Mouse (Mus musculus) lung, postnatal 25 days (tissue): ENCODE measurements around the gene Pdia3.
"Not testable (repeated sequence)": the region's sequence is repeated elsewhere in the genome, so short reads cannot be mapped to it uniquely, and the experiment has no call there.

Source experiments
- DNase-seq: peaks from one replicate; pipeline ENCODE4 v3.0.0; 2022; ENCODE audit warnings: low spot score

The Pdia3 gene

DNA sequence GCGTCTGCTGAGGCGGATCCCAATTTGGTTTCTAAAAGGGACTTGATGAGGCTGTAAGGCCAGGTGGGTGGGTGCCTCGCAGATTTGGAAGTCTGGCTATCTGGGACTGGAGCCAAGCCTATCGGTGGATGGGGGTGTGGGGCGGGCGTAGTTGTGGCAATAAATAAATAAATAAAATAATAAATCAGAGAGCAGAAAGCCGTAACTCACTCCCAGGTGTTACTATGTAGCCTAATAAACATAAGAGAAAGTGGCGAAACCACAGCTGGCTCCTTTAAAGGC lies 29.4 kb downstream of the Pdia3 start:
- DNase-seq = no peak

DNA sequence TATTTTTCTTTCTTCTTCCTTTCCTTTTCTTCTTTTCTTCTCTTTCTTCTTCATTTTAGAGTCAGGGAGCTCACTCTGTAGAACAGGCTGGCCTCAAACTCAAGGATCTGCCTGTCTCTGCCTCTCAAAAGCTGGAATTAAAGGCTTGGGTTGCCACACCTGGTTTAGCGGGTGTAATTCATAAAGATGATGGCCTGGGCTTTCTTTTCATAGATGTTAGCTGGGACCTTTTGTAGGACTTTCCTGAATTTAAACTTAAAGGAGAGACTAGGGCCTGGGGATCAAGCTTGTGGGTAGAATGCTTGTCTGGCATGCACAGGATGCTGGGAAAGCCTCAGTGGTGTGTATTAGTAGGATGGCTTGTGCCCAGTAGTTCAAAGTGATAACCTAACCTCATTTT lies 30.6 kb downstream of the Pdia3 start, which contains the start of gene Ell3:
Ell3 (minus strand) TSS at position 101 of the 400 bp plus-strand sequence.
- DNase-seq = no peak

DNA sequence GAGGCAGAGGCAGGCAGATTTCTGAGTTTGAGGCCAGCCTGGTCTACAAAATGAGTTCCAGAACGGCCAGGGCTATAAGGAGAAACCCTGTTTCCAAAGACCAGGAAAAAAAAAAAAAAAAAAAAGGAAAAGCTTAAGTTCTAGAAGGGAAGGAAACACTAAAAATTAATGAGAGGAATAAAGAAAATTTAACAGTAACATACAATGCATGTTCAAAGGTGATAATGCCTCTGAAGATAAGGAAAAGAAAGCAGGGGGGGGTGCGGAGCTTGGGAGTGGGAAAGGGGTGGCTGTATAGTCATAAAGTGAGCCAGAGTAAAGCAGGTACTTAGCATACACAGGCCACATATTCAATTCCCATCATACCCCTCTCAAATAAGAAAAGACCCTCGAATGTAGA lies 31.5 kb downstream of the Pdia3 start:
- no peak for DNase-seq

DNA sequence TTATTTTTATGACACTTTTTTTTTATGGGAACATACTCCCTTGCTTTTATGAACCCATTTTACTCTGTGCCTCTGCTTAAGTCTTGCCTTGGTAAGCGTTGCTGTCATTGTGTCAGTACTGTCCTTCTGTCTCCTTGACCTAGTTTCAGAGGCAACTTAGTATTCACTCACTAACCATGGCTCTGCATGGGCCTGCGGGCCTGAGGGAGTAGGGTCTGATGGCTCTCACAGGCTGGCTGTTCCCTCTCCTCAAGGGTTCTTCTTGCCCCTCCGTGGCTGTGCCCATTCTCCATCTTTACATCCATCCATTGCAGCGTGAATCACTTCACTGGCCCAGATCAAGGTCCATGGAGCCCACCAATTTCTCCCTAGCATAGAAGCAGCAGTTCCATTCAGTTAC lies 32.9 kb downstream of the Pdia3 start:
- DNase-seq = no peak

DNA sequence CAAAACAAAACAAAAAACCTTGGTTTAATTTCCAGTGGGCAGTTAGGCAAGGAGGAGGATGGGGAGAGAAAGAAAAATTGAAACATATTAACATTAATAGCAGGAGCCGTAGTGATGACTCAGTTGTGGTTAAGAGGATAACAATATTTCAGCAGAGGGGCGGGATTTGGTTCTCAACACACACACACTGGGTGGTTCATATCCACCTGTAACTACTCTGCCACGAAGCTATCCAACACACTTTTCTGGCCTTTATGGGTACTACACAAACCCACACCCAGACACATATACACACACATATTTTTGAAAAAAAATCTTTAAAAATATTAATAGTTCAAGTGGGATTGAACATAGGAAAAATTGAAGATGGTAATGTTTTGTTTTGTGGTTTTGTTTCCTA lies 33.4 kb downstream of the Pdia3 start:
- DNase-seq = no peak

DNA sequence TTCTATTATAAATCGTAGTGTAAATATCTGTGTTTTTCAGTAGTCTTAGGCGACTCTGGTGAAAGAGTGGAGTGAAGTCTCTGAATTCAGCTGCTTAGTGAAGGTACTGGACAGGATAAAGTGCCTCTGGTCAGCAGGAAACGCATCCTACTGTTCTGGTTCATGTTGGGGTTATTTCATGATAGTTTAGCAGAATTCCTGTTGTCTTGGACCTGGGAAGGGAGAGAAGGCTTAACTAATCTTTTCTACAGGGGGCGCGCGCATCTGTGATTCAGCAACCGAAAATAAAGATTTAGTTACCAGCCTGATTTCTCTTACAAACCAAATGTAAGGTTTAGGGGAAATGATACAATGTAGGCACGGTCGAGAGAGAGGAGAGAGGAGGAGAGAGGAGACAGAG lies 34.6 kb downstream of the Pdia3 start:
- peak; percentile 62 for DNase-seq

DNA sequence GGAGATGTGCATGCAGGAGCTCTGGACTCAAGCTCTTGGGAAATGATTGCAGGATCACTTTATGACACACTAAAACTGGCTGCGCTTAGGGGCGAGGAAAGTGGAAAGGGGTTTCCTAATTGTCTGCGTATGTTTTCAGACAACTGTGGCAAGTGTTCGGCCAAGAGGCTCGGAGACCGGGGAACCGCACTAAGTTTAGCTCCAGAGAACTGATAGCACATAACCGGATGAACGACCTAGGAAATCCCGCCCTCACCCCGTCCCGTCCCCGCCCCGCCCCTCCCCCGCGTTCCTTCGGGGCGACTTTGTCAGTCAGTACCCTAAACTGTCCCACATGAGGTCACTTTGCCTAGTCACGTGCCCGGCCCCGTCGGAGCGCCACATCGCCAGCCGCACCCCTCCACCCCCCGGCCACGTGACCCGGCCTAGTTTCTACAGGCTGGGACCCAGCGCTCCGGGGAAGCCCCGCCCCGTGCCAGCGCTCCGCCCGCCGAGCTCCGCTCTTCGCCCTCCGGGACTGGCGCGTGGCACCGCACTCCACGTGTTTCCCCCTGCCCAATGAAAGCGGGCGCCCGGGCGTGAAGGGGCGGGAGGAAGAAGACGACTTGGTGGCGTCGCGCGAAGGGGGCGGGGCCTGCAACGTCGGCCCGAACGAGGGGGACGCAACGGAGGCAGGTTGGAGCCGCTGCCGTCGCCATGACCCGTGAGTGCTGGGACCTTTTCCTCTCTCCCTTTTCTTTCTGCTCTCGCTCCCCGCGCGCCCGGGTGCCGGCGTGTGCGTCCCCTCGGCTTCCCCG lies 35.4 kb downstream of the Pdia3 start, which contains the start of gene Serf2:
Serf2 (plus strand) TSS at position 457 of the 797 bp plus-strand sequence.
- peak; percentile 100 for DNase-seq

DNA sequence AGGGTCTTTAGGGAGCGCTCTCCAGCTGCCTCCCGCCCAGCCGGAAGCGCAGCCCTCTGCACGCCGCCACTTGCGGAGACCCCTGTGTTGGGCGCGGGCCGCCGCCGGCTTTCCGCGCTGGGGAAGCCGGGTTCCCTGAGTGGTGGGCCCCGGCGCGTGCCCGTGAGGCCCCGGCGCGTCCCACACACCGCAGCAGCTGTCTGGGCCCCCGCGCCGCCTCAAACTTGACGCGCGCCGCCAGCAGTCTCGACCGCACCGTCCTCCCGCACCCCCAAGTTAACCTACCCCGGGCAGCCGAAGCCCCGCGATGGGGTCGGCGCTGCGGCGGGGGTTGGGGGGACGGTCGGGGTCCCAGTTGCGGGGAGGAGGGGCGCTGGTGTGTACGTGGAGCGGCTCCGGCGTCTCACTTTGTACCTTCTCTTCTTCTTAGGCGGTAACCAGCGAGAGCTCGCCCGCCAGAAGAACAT lies 36.0 kb downstream of the Pdia3 start:
- no peak for DNase-seq

DNA sequence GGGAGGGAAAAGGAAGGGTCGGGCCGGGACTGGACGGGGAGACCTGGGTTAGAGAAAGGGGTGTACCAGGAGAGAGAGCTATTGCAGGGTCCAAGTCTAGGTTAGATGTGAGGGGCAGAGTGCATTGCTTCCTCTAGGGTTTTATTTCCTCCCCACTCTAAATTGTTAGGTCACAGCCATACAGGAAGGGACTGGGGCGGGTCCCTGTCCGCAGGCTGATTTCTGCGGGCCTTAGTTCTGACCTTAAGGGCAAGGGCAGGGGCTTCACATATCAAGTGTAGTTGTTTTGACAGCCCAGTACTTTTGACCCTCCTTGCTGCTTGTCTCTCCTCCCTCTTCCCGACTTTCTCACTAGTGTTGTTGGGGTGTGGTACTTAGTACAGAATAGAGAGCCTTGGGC lies 36.5 kb downstream of the Pdia3 start:
- DNase-seq = peak; percentile 21

DNA sequence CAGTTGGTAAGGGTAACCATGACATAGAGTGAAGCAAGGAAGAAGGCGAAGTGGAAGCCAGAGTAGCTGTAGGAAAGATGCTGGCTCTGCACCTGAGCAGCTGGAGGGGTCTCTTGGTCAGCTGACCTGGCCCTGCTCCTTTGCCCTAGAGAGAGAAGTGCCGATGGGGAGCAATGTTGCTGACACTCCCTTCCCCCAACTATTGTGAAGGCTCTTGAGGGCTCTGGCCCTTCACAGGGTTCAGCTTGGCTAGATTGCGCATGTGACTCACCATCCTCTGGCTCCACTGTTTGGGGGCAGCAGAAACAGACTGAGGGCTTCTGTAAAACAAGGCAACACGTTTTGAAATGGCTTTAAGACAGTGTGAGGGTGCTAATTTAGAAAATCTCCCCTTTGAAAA lies 38.8 kb downstream of the Pdia3 start:
- no peak for DNase-seq

DNA sequence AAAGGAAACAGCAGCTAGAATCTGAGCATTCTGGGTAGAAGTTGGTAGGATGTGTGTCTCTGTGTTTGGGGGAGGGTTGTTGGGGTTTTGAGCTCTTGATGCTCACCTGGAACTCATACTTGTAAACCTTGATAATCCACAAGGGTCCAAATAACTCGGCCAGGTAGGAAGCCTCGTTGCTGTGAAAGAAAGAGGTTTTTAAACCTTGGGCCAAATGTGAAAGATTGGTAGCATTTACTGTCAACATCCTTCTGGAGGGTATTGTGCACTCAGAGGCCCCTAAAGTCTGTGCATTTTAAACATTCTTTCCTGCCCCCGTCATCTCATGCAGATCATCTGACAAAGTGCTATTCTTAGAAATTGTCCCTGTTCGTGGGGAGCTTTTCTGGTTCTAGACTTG lies 39.4 kb downstream of the Pdia3 start, which contains the start of gene Hypk:
Hypk (plus strand) TSS at position 301 of the 400 bp plus-strand sequence.
- no peak for DNase-seq

DNA sequence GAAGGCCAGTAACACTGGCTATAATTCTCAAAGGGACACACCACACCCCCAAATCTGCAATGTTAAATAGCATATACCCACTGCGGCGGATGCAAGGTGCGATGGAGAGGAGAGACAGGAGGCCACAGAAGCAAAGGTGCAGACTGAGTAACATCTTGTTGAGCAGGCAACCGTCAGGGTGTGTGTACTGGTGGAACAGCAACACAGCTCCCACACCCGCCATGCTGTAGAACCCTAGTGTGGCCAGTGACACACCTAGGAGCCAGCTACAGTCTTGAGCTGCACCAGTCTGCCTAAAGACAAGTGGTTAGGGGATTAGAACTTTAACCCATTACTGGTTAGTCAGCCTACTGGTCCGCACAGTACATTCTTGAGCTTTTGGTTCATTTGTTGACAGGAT lies 40.3 kb downstream of the Pdia3 start:
- no peak for DNase-seq

DNA sequence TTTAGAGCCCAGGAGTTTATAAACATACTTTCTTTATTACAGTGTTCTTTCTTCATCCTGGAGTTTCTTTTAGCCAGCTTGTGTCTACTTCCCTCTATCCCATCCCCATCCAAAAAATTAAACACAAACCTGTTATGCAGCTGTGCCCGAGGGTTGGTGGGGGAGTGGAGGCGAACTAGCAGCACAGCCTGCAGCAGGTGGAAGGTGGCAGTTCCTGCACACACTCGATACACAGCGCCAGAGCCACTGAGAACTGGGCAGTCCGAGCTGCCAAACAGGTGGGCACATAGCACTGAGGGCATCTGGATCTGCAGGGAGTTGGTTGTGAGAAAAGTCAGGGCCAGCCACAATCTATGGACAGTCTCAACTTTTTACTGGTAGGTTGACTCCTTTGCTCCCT lies 42.0 kb downstream of the Pdia3 start:
- DNase-seq = no peak

DNA sequence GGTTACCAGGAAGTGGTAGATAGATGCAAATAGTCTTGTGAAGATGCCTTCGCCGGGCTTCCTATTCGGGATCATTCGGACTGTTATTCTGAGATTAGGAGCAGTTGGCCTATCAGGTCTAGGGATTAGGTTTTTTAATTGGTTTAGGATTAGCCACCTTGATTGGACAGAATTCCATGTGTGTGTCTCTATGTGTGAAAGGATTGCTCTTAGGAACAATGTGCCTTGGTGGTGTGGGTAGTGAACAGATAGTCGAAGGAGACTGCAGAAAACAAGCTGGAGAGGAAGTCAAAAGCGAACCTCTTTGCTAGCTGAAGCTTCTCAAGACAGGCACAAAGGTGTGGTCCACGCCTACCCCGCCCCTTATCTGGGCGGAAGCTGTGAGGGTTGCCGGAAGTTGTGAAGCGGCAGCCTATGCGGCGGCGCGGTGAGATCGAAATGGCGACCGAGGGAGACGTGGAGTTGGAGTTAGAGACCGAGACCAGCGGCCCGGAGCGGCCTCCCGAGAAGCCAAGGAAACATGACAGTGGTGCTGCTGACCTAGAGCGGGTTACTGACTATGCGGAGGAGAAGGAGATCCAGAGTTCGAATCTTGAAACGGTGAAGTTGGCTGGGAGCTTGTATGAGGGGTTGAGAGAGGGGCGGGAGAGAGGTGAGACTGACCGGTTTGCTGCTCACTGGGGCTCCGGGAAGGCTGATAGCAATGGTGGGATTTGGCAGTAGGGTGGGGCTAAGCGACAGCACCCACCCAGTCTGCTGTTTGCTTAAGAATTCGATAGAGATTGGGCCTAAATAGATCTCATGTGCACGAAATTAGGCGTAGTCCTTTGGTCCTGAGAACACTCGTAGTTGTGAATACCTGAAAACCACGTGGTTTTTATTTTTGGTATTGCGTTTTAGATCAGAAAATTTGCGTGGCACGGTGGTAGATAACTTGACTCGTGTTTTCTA lies 43.4 kb downstream of the Pdia3 start, which contains the start of gene Serinc4:
Serinc4 (minus strand) TSS at position 90 of the 951 bp plus-strand sequence.
- peak; percentile 90 for DNase-seq

DNA sequence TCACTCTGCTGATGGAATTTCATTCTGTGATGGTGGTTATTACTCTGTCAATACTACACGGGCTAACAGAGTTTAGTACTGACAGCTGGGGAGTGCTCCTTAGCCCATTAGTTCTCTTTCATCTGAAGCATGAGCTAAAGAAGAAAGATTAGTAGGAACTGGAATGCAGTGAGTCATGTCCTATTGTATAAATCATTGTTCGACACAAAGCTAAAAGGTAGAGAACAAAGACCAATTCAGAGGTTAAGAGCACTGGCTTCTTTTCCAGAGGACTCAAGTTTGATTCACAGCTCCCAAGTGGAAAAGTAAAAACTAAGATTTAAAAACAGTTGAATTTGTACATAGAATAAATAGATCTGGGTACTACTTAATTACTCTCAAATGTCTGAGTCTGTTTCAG lies 46.5 kb downstream of the Pdia3 start:
- no peak for DNase-seq

DNA sequence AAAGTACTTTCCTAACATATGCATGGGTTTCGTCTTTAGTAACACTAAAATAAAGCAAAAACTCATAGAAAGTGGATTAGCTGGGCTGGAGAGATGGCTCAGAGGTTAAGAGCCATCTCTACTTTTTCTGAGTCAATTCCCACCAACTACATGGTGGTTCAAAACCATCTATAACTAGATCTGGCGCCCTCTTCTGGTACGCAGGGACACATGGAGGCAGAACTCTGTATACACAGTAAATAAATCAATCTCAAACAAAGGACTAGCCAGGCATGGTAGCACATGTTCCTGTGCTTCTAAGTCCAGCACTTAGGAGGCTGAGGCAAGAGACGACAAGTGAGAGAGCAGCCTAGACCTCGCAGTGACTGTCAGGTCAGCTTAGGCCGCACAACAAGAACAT lies 55.4 kb downstream of the Pdia3 start:
- DNase-seq = not testable (repeated sequence)

DNA sequence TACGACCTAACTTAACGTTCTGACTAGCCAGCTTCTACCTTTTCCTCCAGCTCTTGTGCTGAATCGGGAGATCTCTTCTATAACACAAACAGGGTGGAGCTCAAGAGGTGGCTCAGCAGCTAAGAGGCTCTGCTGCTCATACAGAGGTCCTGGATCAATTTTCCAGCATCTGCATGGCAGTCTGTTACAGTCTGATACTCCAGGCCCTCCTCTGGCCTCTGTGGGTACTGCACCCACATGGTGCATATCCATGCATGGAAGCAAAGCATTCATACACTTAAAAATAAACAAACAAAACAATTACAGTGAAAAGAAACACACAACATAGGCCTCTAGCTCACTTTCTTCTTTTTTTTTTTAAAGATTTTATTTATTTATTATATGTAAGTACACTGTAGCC lies 59.2 kb downstream of the Pdia3 start:
- not testable (repeated sequence) for DNase-seq

DNA sequence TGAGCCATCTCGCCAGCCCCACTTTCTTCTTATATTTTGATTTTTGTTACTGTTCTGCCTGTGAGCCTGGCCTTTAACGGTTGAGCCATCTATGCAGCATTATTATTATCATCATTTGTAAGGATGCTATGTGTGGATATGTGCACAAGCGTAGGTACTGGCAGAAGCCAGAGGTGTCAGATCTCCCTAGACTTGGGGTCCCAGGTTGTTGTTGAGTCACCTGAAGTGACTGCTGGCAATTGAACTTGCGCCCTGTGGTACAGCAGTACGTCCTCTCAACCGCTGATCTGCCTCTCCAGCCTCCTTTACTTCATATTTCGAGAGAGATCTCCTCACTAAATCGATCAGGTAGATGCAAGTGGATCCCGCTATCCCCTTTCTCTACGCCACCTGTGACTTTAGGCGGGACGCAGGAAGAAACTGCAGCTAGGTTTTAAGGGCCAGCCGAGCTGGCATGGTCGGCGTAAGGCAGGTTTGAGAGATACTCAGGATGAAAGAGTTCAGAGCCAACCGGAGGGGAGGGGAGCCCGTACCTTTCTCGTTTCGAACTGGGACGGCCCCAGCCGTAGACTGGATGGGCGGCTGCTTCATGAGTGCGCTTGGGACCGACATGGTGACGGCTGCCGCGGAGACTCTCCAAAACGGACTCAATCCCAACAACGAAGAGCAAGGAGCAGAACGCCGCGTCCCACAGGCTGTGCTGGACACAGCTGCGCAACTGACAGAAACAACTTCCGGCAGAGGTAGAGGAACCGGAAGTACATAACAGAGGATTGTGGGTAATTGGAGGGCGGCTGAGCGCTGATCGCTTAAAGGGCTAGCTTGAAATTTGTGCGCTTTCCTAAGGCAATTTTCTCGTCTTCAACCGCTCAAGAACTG lies 60.0 kb downstream of the Pdia3 start, which contains the start of gene Mfap1b:
Mfap1b (minus strand) TSS at position 767 of the 879 bp plus-strand sequence.
- peak; percentile 91 for DNase-seq

DNA sequence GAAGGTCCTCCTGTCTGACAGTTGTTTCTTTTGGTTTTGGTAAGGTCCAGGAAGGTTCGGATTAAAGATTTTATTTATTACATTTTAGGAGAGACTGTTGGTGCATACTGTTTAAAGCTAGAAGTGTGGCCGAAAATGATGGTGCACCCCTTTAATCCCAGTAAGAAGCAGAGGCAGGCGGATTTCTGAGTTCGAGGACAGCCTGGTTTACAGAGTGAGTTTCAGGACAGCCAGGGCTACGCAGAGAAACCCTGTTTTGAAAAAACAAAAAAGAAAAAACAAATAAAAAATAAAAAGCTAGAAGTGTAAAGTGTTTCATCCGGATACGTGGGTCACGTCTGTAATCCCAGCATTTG lies 60.6 kb downstream of the Pdia3 start:
- DNase-seq = no peak

DNA sequence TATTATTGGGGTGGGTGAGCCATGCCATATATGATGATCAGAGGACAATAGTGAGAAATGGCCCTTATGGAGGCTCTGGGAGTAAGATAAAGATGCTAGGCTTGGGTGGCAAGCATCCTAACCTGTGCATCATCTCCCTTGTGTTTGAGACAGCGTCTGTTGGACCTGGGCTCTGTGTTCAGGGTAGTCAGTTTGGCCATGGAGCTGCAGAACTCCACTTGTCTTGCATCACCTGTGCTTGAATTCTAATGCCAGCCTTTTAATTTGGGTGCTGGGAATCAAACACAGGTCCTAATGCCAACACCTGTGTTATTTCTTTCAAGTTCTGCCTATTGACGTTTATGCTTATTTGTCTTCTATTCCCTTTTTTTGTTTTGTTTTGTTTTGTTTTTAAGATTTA lies 61.7 kb downstream of the Pdia3 start:
- DNase-seq = not testable (repeated sequence)

DNA sequence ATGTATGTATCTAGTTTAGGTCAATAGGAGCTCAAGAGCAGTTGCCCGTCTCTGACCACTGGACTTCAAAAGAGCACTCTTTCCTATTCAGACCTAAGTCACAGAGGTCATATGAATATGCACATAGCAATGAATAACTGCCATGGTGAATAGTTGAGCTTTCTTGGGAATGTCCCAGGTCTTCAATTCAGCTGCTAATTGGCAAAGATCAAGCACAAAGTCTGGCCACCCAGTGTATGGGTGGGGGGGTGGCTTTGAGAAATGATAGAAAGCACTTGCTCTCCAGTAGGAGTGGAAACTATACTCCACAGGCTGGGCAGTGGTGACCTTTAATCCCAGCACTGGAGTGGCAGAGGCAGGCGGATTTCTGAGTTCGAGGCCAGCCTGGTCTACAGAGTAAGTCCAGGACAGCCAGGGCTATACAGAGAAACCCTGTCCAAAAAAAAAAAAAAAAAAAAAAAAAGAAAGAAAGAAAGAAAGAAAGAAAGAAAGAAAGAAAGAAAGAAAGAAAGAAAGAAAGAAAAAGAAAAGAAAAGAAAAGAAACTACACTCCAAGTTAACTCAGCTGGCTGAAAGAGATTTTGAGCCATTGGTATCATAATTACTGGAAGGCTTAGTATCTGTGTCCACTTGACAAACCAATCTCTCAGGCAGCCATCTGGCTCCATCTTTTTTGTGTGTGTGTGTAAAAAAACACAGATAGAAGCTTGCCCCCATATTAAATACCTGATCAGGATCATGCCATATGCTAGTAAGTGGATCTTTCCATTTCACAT lies 64.1 kb downstream of the Pdia3 start:
- DNase-seq = no peak
